Mouse (Mus musculus) neutrophil, adult 65 days (primary cell): ENCODE measurements around the gene Taar9. TPM values are rescaled to one million over a fixed set of nuclear protein-coding genes. Genes with fewer than 3 reads are reported as not detected.

Experiments
- total RNA-seq: library from RNA; stranded (reverse); gene quantifications from 2 replicates; pipeline ENCODE4 v1.2.4, GENCODE M21; 2023

Gene Taar9
- not detected in 2 replicates for total RNA-seq

GRCm38 (mm10) chr10:24109434-24109833 is at the start of gene Taar9:
TSS of gene Taar9 (minus strand) at chr10:24109534.

GRCm38 (mm10) chr10:24149135-24149781 is 39.9 kb upstream of the Taar9 start, which contains the start of gene Stx7:
TSS of gene Stx7 (plus strand) at chr10:24149302.

GRCm38 (mm10) chr10:24101812-24102211 is 7.5 kb downstream of the Taar9 start, which contains the start of gene Taar8c:
TSS of gene Taar8c (minus strand) at chr10:24101912.

GRCm38 (mm10) chr10:24092194-24092593 is 17.1 kb downstream of the Taar9 start, which contains the start of gene Taar8b:
TSS of gene Taar8b (minus strand) at chr10:24092294.

GRCm38 (mm10) chr10:24076200-24076599 is 33.1 kb downstream of the Taar9 start, which contains the start of gene Taar8a:
TSS of gene Taar8a (plus strand) at chr10:24076500.

Other genes with a start within 250 kb of the Taar9 start
- gene Vnn1, start 214.8 kb downstream of the Taar9 start, total RNA-seq: not detected in 2 replicates
- not detected in 2 replicates for gene Taar1, start 189.2 kb downstream of the Taar9 start, total RNA-seq
- gene Taar2, start 171.0 kb downstream of the Taar9 start, total RNA-seq: not detected in 2 replicates
- not detected in 2 replicates for gene Taar3, start 160.0 kb downstream of the Taar9 start, total RNA-seq
- not detected in 2 replicates for gene Taar4, start 149.0 kb downstream of the Taar9 start, total RNA-seq
- gene Taar5, start 138.8 kb downstream of the Taar9 start, total RNA-seq: not detected in 2 replicates
- gene Taar6, start 123.9 kb downstream of the Taar9 start, total RNA-seq: not detected in 2 replicates
- not detected in 2 replicates for gene Taar7a, start 116.1 kb downstream of the Taar9 start, total RNA-seq
- not detected in 2 replicates for gene Taar7b, start 109.6 kb downstream of the Taar9 start, total RNA-seq
- not detected in 2 replicates for gene Taar7d, start 82.3 kb downstream of the Taar9 start, total RNA-seq
- gene Taar7e, start 71.9 kb downstream of the Taar9 start, total RNA-seq: not detected in 2 replicates
- not detected in 2 replicates for gene Taar7f, start 60.0 kb downstream of the Taar9 start, total RNA-seq
- not detected in 2 replicates for gene Taar8a, start 33.0 kb downstream of the Taar9 start, total RNA-seq
- not detected in 2 replicates for gene Taar8b, start 17.2 kb downstream of the Taar9 start, total RNA-seq
- gene Taar8c, start 7.6 kb downstream of the Taar9 start, total RNA-seq: not detected in 2 replicates
- 82.1 and 86.0 TPM in 2 replicates for gene Stx7, start 39.8 kb upstream of the Taar9 start, total RNA-seq
- not detected in 2 replicates for gene Moxd1, start 114.0 kb upstream of the Taar9 start, total RNA-seq